Comparison of ENCODE assay signal across 10 mouse cellular contexts in genomic region chr4:137497892-137498722, GRCm38 (mm10). TPM values are rescaled to one million over a fixed set of nuclear protein-coding genes. Genes with fewer than 3 reads are reported as not detected.
DNase-seq lines count a peak whose midpoint lies in the region; ATAC-seq and TF ChIP-seq lines count a peak whose summit lies in the region.
"Had no signal": no experiment of that assay in that cellular context is flagged by ENCODE, and none has a peak within 500 bp of the region (broad histone marks: within the 10 kb centered on the region; RNA-seq: fewer than 3 reads in every experiment).

No protein-coding gene starts in this region.

- no peaks in the 10 kb centered on the region for H3K9me3 ChIP-seq in embryonic facial prominence, embryonic 15.5 days (replicated peaks)
- no peaks in the 10 kb centered on the region for H3K9me3 ChIP-seq in hindbrain, embryonic 11.5 days (ENCODE audit: control insufficient read depth, low read length)
- H3K9me3 ChIP-seq in limb, embryonic 14.5 days (ENCODE audit: control insufficient read depth, low read length), result no peaks in the 10 kb centered on the region

- H3K9ac ChIP-seq in embryonic facial prominence, embryonic 15.5 days, result no peak overlapping the region
- H3K9ac ChIP-seq in hindbrain, embryonic 11.5 days (ENCODE audit: low read depth, low read length), result no peak overlapping the region
- H3K9ac ChIP-seq in limb, embryonic 14.5 days (ENCODE audit: low read depth, low read length, severe bottlenecking), result no peak overlapping the region

- no peak for DNase-seq in left cerebral cortex, adult 2 months (ENCODE audit: extremely low spot score in 1 of 2, low spot score in 2 of 2)
- no peak for DNase-seq in left cerebral cortex, adult 9 months (ENCODE audit: low spot score in 2 of 2)
- no peak for DNase-seq in hindbrain, embryonic 11.5 days (ENCODE audit: low spot score)
- no peak for DNase-seq in limb, embryonic 14.5 days (ENCODE audit: low spot score)
- no peak for DNase-seq in frontal cortex, postnatal 10 days (ENCODE audit: low spot score in 2 of 2)
- DNase-seq in cerebellum, adult 8-10 months, result no peak
- DNase-seq in cerebellum, adult 11-12 months, result no peak

- TF ChIP-seq POLR2A in limb, embryonic 14.5 days (IDR thresholded peaks at IDR 0.05; ENCODE audit: borderline replicate concordance, extremely low read depth, insufficient read depth, insufficient read length), result no peak

- intact Hi-C loops in left cerebral cortex, adult 2 months (cut with DNase I), result no loop called here

- ATAC-seq in embryonic facial prominence, embryonic 15.5 days (ENCODE audit: insufficient number of reproducible peaks, low FRiP score, low TSS enrichment, low read depth), result peak; percentile 1; the same call in 1 of the 2 replicates
- no peak for ATAC-seq in hindbrain, embryonic 11.5 days (ENCODE audit: low FRiP score)
- 0 out of 2 replicates have a peak, but pooled peaks have one; percentile 20 for ATAC-seq in limb, embryonic 14.5 days (ENCODE audit: low FRiP score, low read depth)
- ATAC-seq: Patski had no signal

- no peak for TF ChIP-seq CTCF in left cerebral cortex, adult 2 months (IDR thresholded peaks at IDR 0.05)

- H3K36me3 ChIP-seq in embryonic facial prominence, embryonic 15.5 days, result peaks cover 21% of the 10 kb centered on the region
- H3K36me3 ChIP-seq in hindbrain, embryonic 11.5 days (ENCODE audit: control insufficient read depth, insufficient read depth, low read length), result no peaks in the 10 kb centered on the region
- H3K36me3 ChIP-seq in limb, embryonic 14.5 days (ENCODE audit: control insufficient read depth, insufficient read depth, low read length), result peaks cover 22% of the 10 kb centered on the region

- H3K4me1 ChIP-seq in embryonic facial prominence, embryonic 15.5 days, result peaks cover 58% of the 10 kb centered on the region
- H3K4me1 ChIP-seq in hindbrain, embryonic 11.5 days (replicated peaks; ENCODE audit: control insufficient read depth, insufficient read depth, low read length), result peaks cover 9% of the 10 kb centered on the region
- H3K4me1 ChIP-seq in limb, embryonic 14.5 days (ENCODE audit: control insufficient read depth, insufficient read depth, low read length), result peaks cover 43% of the 10 kb centered on the region

- H3K27me3 ChIP-seq in embryonic facial prominence, embryonic 15.5 days, result no peaks in the 10 kb centered on the region
- H3K27me3 ChIP-seq in hindbrain, embryonic 11.5 days (ENCODE audit: control insufficient read depth, insufficient read depth, low read length), result no peaks in the 10 kb centered on the region
- no peaks in the 10 kb centered on the region for H3K27me3 ChIP-seq in limb, embryonic 14.5 days (ENCODE audit: control insufficient read depth, insufficient read depth, low read length)
- H3K27me3 ChIP-seq: Patski had no signal

- peak overlapping the region; percentile 66 for H3K27ac ChIP-seq in left cerebral cortex, adult 2 months
- peak overlapping the region; percentile 83 for H3K27ac ChIP-seq in embryonic facial prominence, embryonic 15.5 days (replicated peaks)
- H3K27ac ChIP-seq in hindbrain, embryonic 11.5 days (ENCODE audit: low read depth, low read length), result 0 out of 2 replicates have a peak overlapping the region, but pooled peaks have one; percentile 21
- peak overlapping the region; percentile 81 for H3K27ac ChIP-seq in limb, embryonic 14.5 days (replicated peaks; ENCODE audit: low read depth, low read length)

- 35% methylated on average over 9 of the region's 9 CpGs for WGBS in embryonic facial prominence, embryonic 15.5 days
- 65% methylated on average over 9 of the region's 9 CpGs for WGBS in hindbrain, embryonic 11.5 days
- WGBS in limb, embryonic 14.5 days, result 22% methylated on average over 9 of the region's 9 CpGs

- H3K4me2 ChIP-seq in embryonic facial prominence, embryonic 15.5 days (replicated peaks), result no peak overlapping the region
- H3K4me2 ChIP-seq in hindbrain, embryonic 11.5 days (replicated peaks; ENCODE audit: low read depth, low read length), result no peak overlapping the region
- H3K4me2 ChIP-seq in limb, embryonic 14.5 days (replicated peaks; ENCODE audit: low read depth, low read length, severe bottlenecking), result 0 out of 2 replicates have a peak overlapping the region, but pooled peaks have one; percentile 13

- no peak overlapping the region for H3K4me3 ChIP-seq in left cerebral cortex, adult 2 months
- no peak overlapping the region for H3K4me3 ChIP-seq in embryonic facial prominence, embryonic 15.5 days (replicated peaks)
- no peak overlapping the region for H3K4me3 ChIP-seq in hindbrain, embryonic 11.5 days (ENCODE audit: low read depth, low read length)
- no peak overlapping the region for H3K4me3 ChIP-seq in limb, embryonic 14.5 days (replicated peaks; ENCODE audit: low read length)

RNA-seq across cellular contexts. Expression of gene Hspg2, which starts 29.5 kb away (rescaled TPM):
- 1 to 10 TPM; 5.5 to 6.5 TPM for total RNA-seq in left cerebral cortex, adult 2 months (2021)
- polyA plus RNA-seq in embryonic facial prominence, embryonic 15.5 days (2015; fragmentation: Nextera tagmentation; extraction: Ambion mirVana), result 48.5 and 49.1 TPM in 2 replicates
- polyA plus RNA-seq in hindbrain, embryonic 11.5 days (2014; fragmentation: Nextera tagmentation; extraction: Ambion mirVana), result 14.7 and 18.1 TPM in 2 replicates
- 97.4 and 126 TPM in 2 replicates for polyA plus RNA-seq in limb, embryonic 14.5 days (2012; rRNA removed)
- 65.6 and 68.4 TPM in 2 replicates for polyA plus RNA-seq in limb, embryonic 14.5 days (2014; fragmentation: Nextera tagmentation; extraction: Ambion mirVana)

RNA-seq across cellular contexts. Expression of gene 1700013G24Rik, which starts 45.0 kb away (rescaled TPM):
- not detected for total RNA-seq in left cerebral cortex, adult 2 months (2021)
- not detected in 2 replicates for polyA plus RNA-seq in embryonic facial prominence, embryonic 15.5 days (2015; fragmentation: Nextera tagmentation; extraction: Ambion mirVana)
- not detected in 2 replicates for polyA plus RNA-seq in hindbrain, embryonic 11.5 days (2014; fragmentation: Nextera tagmentation; extraction: Ambion mirVana)
- polyA plus RNA-seq in limb, embryonic 14.5 days (2012; rRNA removed), result 0.23 and 0.26 TPM in 2 replicates
- polyA plus RNA-seq in limb, embryonic 14.5 days (2014; fragmentation: Nextera tagmentation; extraction: Ambion mirVana), result 0.30 TPM in 1 of 2 replicates, not detected in the other
- polyA plus RNA-seq: large intestine, adult 2 months; Patski had no signal

Comparison
In these comparisons a context has a peak if more than half of its experiments do, and no peak if none do; other contexts are left out.
1. H3K27ac ChIP-seq: peak in every context shown above with its lines; median percentile 83 in embryonic facial prominence, embryonic 15.5 days; 81 in limb, embryonic 14.5 days; 66 in left cerebral cortex, adult 2 months; 21 in hindbrain, embryonic 11.5 days.